Mouse (Mus musculus) lung, embryonic 15.5 days (tissue): ENCODE measurements around the gene Banp. TPM values are rescaled to one million over a fixed set of nuclear protein-coding genes. Genes with fewer than 3 reads are reported as not detected.

Source experiments
- ATAC-seq: fragments of 200-750 bp; cut with Nextera tagmentation; 2 replicates; pipeline ENCODE4 v1.8.0; 2017; ENCODE audit warnings: moderate number of reproducible peaks, borderline replicate concordance; ENCODE audit not compliant: low FRiP score, low TSS enrichment; ENCODE audit errors: extremely low read depth
- H3K27ac ChIP-seq: fragments of 300-500 bp; sonication (generic); 2 replicates; pipeline ENCODE4 v1.5.1; 2015; ENCODE audit warnings: moderate library complexity, mild to moderate bottlenecking, inconsistent platforms
- H3K27me3 ChIP-seq: fragments of 300-500 bp; sonication (generic); 2 replicates; pipeline ENCODE4 v1.6.1; 2015; ENCODE audit warnings: inconsistent platforms
- H3K36me3 ChIP-seq: fragments of 300-500 bp; sonication (generic); 2 replicates; pipeline ENCODE4 v1.6.1; 2015; ENCODE audit warnings: inconsistent platforms
- H3K4me1 ChIP-seq: fragments of 300-500 bp; sonication (generic); 2 replicates; pipeline ENCODE4 v1.6.1; 2015; ENCODE audit warnings: inconsistent platforms
- H3K4me2 ChIP-seq: fragments of 300-500 bp; sonication (generic); 2 replicates; pipeline ENCODE4 v1.6.1; 2015; ENCODE audit warnings: inconsistent platforms, mild to moderate bottlenecking, moderate library complexity
- H3K4me3 ChIP-seq: fragments of 300-500 bp; sonication (generic); 2 replicates; pipeline ENCODE4 v1.5.1; 2015; ENCODE audit warnings: mild to moderate bottlenecking, inconsistent platforms
- H3K9ac ChIP-seq: fragments of 300-500 bp; sonication (generic); 2 replicates; pipeline ENCODE4 v1.6.1; 2015; ENCODE audit warnings: inconsistent platforms
- H3K9me3 ChIP-seq: fragments of 300-500 bp; sonication (generic); 2 replicates; pipeline ENCODE4 v1.6.1; 2016; ENCODE audit warnings: inconsistent platforms
- WGBS: fragments of 180-500 bp; shearing (Covaris S2); methylation state at CpG from one replicate; pipeline ENCODE4 v1.1.7; 2015; 5-methylcytosine and 5-hydroxymethylcytosine counted together
- polyA plus RNA-seq: library from polyadenylated mRNA; unstranded; fragments of >200 nt; fragmentation: Nextera tagmentation; extraction: Ambion mirVana; gene quantifications from 2 replicates; pipeline ENCODE4 v1.2.1, GENCODE M21; 2015

Banp gene
- polyA plus RNA-seq, 1 experiment from 2014 or later = 50.4 TPM

DNA sequence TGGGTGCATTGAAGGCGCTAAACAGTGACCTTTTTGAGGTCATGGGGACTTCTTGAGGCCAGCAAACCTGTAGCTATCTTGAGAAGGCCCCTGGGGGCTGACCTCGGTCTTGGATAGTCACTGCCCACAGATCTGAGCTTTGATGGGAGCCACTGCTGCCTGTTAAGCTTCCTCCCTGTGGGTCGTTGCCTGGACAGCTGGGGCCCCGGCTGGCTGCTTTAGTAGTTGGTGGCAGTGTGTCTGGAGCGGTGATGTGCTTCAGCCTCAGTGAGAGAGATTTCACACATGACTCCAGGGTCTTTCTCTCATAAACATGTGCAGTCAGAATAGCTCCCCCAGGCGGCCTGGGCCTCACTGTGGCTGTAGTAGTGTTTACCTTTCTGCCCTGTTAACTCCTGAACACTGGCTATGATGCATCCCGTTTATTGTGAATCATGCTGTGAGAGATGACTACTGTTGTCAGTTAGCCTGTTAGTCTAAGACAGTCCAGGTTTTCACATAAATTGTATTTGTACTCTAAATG lies 61.6 kb downstream of the Banp start:
- no peak overlapping the region for H3K4me2 ChIP-seq
- H3K27me3 ChIP-seq = no peaks in the 10 kb centered on the region
- no peak overlapping the region for H3K4me3 ChIP-seq
- no peak overlapping the region for H3K9ac ChIP-seq
- WGBS = 59% methylated on average over 7 of the region's 7 CpGs
- no peak for ATAC-seq
- H3K9me3 ChIP-seq = no peaks in the 10 kb centered on the region
- H3K4me1 ChIP-seq = no peaks in the 10 kb centered on the region
- H3K36me3 ChIP-seq = peaks cover 30% of the 10 kb centered on the region
- H3K27ac ChIP-seq = no peak overlapping the region

DNA sequence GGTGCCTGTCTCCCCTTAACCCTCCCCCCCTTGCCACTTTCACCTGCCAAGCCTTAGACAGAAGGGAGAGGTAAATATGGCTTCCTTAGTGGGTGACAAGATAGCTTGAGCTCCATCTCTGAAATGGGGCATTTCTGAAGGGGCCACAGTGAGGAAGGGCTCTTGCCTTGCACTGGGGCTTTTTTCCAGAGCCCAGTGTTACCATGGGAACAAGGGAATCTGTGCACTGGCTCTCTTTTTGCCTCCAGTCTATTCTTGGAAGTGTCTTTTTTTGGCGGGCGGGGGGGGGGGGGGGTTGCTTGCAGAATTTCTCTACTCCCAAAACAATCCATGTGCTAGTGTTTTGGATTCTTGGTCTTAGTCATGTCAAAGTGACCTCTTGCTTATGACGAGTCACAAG lies 65.1 kb downstream of the Banp start:
- H3K4me2 ChIP-seq = no peak overlapping the region
- WGBS = 63% methylated on average over 3 of the region's 3 CpGs
- peaks cover 11% of the 10 kb centered on the region; the same call in 1 of the 2 replicates for H3K36me3 ChIP-seq
- H3K9me3 ChIP-seq = no peaks in the 10 kb centered on the region
- no peak for ATAC-seq
- H3K27ac ChIP-seq = no peak overlapping the region
- H3K4me1 ChIP-seq = peaks cover 19% of the 10 kb centered on the region
- H3K4me3 ChIP-seq = no peak overlapping the region
- H3K9ac ChIP-seq = no peak overlapping the region
- no peaks in the 10 kb centered on the region for H3K27me3 ChIP-seq

DNA sequence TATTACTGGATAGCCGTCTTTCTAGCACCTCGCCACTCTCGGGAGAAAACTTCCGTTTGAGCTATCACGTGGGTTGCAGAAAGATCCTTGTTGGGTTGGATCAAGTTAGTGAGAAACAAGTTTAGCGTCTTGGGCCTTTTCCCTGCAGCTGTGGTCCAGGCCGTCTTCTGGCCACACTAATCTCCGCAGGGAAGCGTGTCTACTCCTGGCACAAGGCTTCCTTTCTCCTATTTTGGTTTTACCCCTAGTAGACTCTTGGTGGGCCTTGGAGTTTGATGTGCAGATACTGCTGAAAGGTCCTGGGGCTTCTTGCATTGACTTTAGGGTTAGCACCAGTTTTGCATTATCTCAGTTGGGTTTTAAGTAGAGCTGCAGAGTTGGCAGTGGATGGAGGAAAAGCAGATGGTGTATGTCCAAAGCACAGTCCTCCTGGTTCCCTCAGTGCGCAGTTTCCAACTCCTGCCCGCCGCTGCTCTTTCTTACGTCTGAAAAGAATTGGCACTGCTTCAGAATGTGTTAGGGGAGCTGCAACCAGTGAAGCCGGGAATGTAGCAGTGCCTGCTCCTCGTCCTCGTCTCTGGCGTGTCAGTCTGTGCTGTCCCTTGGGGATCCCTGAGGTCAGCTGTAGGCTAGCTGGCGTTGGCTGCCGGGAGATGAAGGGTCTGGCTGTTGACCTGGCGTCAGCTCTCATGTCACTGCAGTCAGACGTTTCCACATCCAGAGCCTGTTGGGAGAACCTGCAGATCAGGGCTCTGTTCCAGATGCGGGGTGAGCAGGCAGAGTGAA lies 68.7 kb downstream of the Banp start:
- H3K27ac ChIP-seq = peak overlapping the region; percentile 59
- no peaks in the 10 kb centered on the region for H3K27me3 ChIP-seq
- H3K4me2 ChIP-seq = no peak overlapping the region; the same call in 1 of the 2 replicates
- H3K9me3 ChIP-seq = no peaks in the 10 kb centered on the region
- H3K36me3 ChIP-seq = 0 out of 2 replicates have a peak, but pooled peaks cover 16% of the 10 kb centered on the region
- no peak overlapping the region for H3K9ac ChIP-seq
- H3K4me3 ChIP-seq = no peak overlapping the region
- ATAC-seq = peak; percentile 81
- H3K4me1 ChIP-seq = peaks cover 39% of the 10 kb centered on the region
- 48% methylated on average over 22 of the region's 22 CpGs for WGBS

DNA sequence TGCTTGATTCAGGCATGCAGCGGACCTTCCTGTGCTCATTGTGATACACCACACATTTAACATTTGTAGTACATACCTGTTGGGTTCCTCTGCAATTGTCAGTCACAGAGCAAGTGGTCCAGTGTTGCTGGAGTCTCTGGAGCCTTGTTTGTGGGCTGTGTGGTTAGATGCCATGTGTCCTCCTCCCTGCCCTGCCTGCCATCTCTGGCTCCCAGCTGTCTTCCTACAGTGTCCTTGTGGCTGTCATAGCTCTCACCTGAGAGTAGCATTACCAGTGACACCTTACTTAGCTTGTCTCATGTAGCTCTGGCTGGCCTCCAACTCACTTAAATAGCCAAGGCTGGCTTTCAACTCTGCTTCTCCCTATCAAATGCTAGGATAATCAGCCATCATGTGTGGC lies 69.6 kb downstream of the Banp start:
- H3K4me2 ChIP-seq = no peak overlapping the region
- H3K27me3 ChIP-seq = no peaks in the 10 kb centered on the region
- no peak for ATAC-seq
- H3K36me3 ChIP-seq = peaks cover 18% of the 10 kb centered on the region
- peaks cover 39% of the 10 kb centered on the region for H3K4me1 ChIP-seq
- no peaks in the 10 kb centered on the region for H3K9me3 ChIP-seq
- WGBS = 87% methylated on average over 1 of the region's 1 CpGs
- no peak overlapping the region for H3K27ac ChIP-seq
- H3K4me3 ChIP-seq = no peak overlapping the region
- H3K9ac ChIP-seq = no peak overlapping the region

DNA sequence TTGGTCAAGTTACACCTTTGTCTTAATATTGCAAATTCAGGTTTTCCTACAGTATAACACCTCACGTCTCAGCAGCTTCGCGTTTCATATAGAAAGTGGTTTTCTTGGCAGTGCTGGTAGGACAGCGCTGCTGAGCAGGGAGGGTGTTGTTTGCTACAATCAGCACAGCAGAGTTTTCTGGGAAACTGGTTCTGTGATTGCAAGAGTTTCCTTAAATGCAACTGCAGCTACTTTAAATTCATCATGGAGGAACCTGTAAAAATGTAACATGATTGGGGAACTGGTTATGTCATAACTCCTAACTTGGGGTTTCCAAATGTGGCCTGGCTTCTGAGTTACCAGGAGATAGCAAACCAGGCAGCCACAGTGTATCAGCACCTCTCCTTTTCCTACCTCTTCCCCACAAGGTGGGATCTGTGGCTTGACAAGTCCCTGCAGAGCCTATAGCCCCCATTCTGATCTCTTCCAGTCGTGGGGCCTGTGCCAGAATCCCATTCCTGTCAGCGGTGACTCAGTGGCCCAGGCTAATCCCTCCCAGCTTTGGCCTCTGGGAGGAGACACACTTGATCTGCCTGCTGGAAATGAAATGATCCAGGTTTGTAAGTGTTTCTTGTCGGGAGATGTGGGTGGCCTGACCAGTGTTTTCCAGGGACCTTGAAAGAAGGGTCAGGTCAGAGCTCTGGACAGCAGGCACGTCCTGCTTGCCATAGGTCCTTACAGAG lies 70.7 kb downstream of the Banp start:
- Histone ChIP-seq H3K27me3 (no peaks in the 10 kb centered on the region), H3K27ac (no peak overlapping the region), H3K4me2 (no peak overlapping the region), H3K4me3 (no peak overlapping the region), H3K4me1 (peaks cover 39% of the 10 kb centered on the region), H3K9ac (no peak overlapping the region), H3K36me3 (peaks cover 26% of the 10 kb centered on the region), H3K9me3 (no peaks in the 10 kb centered on the region)
- no peak for ATAC-seq
- WGBS = 79% methylated on average over 8 of the region's 8 CpGs

DNA sequence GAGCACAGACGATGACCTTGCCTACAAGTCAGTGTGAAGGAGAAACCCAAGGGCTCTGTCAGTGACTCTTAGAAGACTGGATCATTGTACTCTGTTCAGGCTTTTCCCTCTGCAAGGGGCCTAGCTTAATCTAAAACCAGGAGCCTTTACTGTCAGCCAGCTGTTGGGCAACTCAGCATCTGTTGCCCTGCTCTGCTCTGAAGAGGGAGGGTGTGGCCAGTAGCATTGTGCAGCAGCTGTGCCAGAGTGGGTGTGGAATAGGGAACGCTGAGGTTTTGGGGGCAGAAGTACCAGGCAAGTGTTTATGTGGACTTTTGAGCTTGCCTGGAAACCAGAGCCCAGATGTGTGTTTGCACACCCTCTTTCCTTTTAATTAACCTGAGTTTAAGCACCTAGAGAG lies 72.2 kb downstream of the Banp start:
- Histone ChIP-seq H3K4me3 (no peak overlapping the region), H3K27me3 (no peaks in the 10 kb centered on the region), H3K27ac (no peak overlapping the region), H3K4me2 (no peak overlapping the region), H3K36me3 (peaks cover 38% of the 10 kb centered on the region), H3K9ac (no peak overlapping the region), H3K9me3 (no peaks in the 10 kb centered on the region), H3K4me1 (peaks cover 39% of the 10 kb centered on the region)
- ATAC-seq = no peak
- WGBS = 57% methylated on average over 2 of the region's 2 CpGs

DNA sequence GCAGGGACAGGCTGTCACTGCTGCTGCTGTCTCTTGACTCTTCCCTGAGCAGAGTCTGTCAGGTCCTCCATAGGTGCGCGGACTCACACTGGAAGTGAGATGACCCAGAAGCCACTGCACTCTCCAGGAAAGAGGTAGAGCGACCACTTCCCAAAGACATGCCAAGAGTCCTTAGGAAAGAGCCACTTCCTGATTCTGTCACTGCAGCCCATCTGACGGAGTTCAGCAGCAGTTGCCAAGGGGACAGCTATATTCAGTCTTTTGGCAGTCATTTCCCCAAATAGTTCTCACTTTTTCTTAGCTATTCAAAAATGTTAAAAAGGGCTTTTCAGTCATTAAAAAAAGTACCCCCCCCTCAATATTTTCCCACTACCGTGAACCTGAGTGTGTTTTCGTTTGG lies 72.7 kb downstream of the Banp start:
- H3K9ac ChIP-seq = no peak overlapping the region
- H3K9me3 ChIP-seq = no peaks in the 10 kb centered on the region
- ATAC-seq = no peak
- peaks cover 37% of the 10 kb centered on the region for H3K4me1 ChIP-seq
- H3K27me3 ChIP-seq = no peaks in the 10 kb centered on the region
- 61% methylated on average over 6 of the region's 6 CpGs for WGBS
- no peak overlapping the region for H3K27ac ChIP-seq
- no peak overlapping the region for H3K4me3 ChIP-seq
- H3K4me2 ChIP-seq = no peak overlapping the region
- peaks cover 38% of the 10 kb centered on the region for H3K36me3 ChIP-seq

DNA sequence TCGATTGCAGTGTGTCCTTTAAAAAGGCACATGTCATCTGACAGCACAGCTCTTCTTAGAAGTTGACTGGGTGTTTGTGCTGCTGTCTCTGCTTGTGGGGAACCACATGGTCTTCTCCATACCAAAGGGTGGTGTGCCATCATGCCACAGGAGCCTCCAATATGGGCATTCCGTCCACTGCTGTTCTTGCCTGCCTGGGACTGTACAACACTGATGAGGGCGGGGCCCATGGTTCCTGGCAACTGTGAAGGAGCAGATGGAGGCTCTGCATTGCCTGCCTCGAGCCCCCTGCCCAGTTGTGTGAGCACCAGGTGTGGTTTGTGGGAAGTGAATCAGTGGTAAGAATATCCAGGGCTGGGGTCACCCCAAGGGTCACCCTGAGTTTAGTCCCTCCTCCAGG lies 73.2 kb downstream of the Banp start:
- H3K9me3 ChIP-seq = no peaks in the 10 kb centered on the region
- H3K4me3 ChIP-seq = no peak overlapping the region
- 63% methylated on average over 4 of the region's 4 CpGs for WGBS
- peaks cover 35% of the 10 kb centered on the region for H3K36me3 ChIP-seq
- H3K4me2 ChIP-seq = no peak overlapping the region
- H3K4me1 ChIP-seq = peaks cover 32% of the 10 kb centered on the region
- ATAC-seq = no peak
- no peaks in the 10 kb centered on the region for H3K27me3 ChIP-seq
- no peak overlapping the region for H3K9ac ChIP-seq
- H3K27ac ChIP-seq = no peak overlapping the region

DNA sequence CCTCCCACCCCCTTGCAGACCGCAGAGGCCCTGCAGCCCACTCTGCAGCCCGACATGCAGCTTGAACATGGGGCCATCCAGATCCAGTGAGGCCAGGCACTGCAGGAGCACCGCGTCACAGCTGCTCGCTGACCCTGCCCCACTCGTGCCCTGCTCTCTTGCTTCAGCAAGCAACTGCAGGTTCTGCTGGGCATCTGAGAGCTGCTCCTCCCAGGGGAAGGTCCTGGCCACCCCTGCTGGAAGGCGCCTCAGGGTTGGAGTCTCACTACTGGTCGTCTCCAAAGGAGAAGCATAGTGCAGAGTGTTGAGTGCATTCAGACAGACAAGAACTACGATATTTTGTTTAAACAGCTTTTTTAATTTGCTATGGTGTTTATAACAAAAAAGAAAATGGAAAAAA lies 76.0 kb downstream of the Banp start:
- H3K27ac ChIP-seq = no peak overlapping the region
- H3K27me3 ChIP-seq = no peaks in the 10 kb centered on the region
- peaks cover 34% of the 10 kb centered on the region for H3K36me3 ChIP-seq
- H3K9ac ChIP-seq = no peak overlapping the region
- H3K4me1 ChIP-seq = peaks cover 20% of the 10 kb centered on the region
- ATAC-seq = no peak
- WGBS = 90% methylated on average over 9 of the region's 9 CpGs
- H3K4me2 ChIP-seq = no peak overlapping the region
- no peaks in the 10 kb centered on the region for H3K9me3 ChIP-seq
- H3K4me3 ChIP-seq = no peak overlapping the region

DNA sequence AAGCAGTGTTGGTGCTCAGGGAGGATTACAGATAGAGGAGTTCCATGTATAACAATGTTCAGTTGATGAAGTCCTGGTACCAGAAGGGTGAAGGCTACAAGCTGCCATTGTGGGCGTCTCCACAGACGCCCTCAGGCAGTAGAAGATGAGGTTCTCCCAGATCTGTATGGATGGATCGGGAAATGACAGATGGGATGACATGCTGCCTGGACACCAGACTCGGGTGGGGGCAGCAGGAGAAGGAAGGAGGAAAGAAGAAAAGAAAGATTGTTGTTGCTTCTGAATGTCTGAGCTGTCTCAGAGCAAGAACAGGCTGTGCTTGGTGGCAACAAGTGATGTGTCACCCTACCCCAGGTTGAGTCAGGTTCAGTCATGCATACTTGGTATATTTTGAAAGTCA lies 78.6 kb downstream of the Banp start:
- Histone ChIP-seq H3K36me3 (peaks cover 31% of the 10 kb centered on the region), H3K4me3 (no peak overlapping the region), H3K27ac (no peak overlapping the region), H3K9ac (no peak overlapping the region), H3K4me1 (no peaks in the 10 kb centered on the region; the same call in 1 of the 2 replicates), H3K9me3 (no peaks in the 10 kb centered on the region), H3K4me2 (no peak overlapping the region), H3K27me3 (no peaks in the 10 kb centered on the region)
- 73% methylated on average over 4 of the region's 4 CpGs for WGBS
- ATAC-seq = no peak

DNA sequence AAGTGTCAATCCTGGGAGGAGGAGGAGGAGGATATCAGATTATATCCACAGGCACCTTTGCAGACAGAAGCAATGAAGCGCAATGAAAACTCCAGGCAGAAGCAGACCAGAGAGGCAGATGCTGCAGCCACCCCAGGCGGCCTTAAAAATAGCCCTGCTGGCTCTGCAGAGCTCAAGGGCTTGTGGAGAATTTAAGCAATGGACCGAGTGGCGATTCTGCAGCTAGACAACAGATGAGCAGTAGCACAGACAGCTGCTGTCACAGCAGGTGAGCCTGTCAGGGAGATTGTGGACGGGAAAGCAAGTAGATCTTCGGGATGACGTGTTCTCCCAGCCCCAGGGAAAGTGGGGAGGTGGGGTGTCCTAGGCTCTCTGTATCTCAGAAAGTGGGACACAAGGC lies 81.4 kb downstream of the Banp start:
- Histone ChIP-seq H3K9ac (no peak overlapping the region), H3K4me3 (no peak overlapping the region), H3K27me3 (no peaks in the 10 kb centered on the region), H3K4me2 (no peak overlapping the region), H3K4me1 (no peaks in the 10 kb centered on the region), H3K27ac (no peak overlapping the region), H3K36me3 (peaks cover 13% of the 10 kb centered on the region), H3K9me3 (no peaks in the 10 kb centered on the region)
- no peak for ATAC-seq
- WGBS = 50% methylated on average over 7 of the region's 7 CpGs

DNA sequence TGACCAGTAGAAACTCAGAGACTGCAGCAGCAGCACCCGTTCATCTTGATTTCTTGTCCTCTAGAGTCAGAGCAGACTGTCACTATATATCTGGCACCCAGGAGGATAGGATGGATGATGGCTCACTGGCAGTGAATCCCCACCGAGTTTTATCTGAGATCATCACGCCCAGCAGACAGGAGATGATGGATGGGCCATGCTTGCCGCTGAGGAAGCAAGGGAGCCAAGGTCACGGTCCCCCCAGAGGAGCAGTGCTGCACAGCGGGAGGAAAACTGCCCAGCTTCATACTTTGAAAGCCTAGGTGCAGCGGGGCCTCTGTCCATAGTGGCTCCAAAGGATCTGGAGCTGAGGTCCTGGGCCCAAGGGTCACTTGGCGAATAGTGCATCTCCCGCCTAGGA lies 83.2 kb downstream of the Banp start:
- H3K9ac ChIP-seq = no peak overlapping the region
- H3K4me1 ChIP-seq = no peaks in the 10 kb centered on the region
- 20% methylated on average over 9 of the region's 9 CpGs for WGBS
- no peaks in the 10 kb centered on the region for H3K36me3 ChIP-seq
- no peak for ATAC-seq
- no peak overlapping the region for H3K27ac ChIP-seq
- H3K4me2 ChIP-seq = no peak overlapping the region
- no peak overlapping the region for H3K4me3 ChIP-seq
- H3K27me3 ChIP-seq = no peaks in the 10 kb centered on the region
- no peaks in the 10 kb centered on the region for H3K9me3 ChIP-seq
